8 mouse cellular contexts compared by ENCODE assay signal in the genomic region with DNA sequence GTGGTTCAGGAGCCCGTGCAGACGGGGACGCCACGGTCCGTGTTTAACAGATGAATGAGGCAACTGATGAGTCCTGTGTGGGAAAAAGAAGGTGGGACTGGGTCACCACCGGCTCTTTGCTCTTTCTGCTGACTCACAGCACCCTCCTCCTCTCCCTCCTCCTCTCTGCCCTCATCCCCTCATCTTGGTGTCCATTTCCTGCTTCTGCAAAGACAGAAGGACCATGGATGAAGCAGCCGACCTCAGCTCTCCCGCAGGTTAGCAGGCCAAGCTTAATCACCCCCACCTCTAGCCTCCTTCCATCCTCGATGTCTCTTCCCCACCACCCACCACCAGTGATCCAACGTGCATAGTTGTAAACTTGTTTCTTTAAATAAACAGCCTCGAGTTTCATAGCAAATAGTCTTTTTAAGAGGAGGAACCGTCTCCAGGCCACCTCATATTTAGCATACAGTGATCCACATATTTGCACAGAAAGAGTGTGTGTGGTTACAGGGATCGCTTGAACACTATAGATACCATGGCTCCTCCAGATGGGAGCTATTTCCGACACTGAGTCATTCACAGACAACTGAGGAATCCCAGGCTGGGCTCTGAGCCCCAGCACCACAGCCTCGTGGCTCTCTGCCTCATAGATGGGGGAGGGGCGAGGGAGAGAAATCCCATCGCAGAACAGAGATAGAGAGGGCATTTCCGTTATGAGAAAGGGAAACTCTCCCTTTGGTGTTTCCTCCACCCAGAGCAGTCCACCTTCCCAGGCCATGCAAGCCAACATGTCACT.
DNase-seq lines count a peak whose midpoint lies in the region.

No protein-coding gene starts in this region.

- peak; percentile 62 for DNase-seq in cerebellum, adult 18-20 months
- no peak for DNase-seq in cerebellum, adult 8-10 months
- DNase-seq in testis, postnatal 10 days (ENCODE audit: low spot score): peak; percentile 41
- DNase-seq in testis, postnatal 14 days (ENCODE audit: low spot score): no peak
- DNase-seq in kidney, postnatal 10 days: peak; percentile 76
- DNase-seq in right cerebral cortex, adult 18-20 months: peak; percentile 90
- DNase-seq in spleen, postnatal 10 days (ENCODE audit: low spot score in 2 of 2): no peak
- no peak for DNase-seq in thymus, postnatal 10 days (ENCODE audit: low spot score in 2 of 2)

Comparison
In these comparisons a context has a peak if more than half of its experiments do, and no peak if none do; other contexts are left out.
1. DNase-seq: peak in cerebellum, adult 18-20 months (2 of 2), testis, postnatal 10 days (single experiment), kidney, postnatal 10 days (single experiment) and right cerebral cortex, adult 18-20 months (single experiment); none in cerebellum, adult 8-10 months (single experiment), testis, postnatal 14 days (single experiment), spleen, postnatal 10 days (0 of 2) and thymus, postnatal 10 days (0 of 2).